Mouse (Mus musculus) B cell, adult 2 months (primary cell): ENCODE data around the gene Ccnt1.
A peak's percentile ranks its signal among the peaks of the same experiment; 100 is the strongest.

Experiments used
- DNase-seq, 2 experiments: peaks; one replicate each; pipeline ENCODE4 v3.0.0; 2022

The Ccnt1 gene

GRCm38 (mm10) chr15:98570873-98571538, at the start of gene Ccnt1, which contains the start of gene 4930415O20Rik:
Ccnt1 (minus strand) TSS chr15:98570923.
4930415O20Rik (plus strand) TSS chr15:98571004.
- DNase-seq = no peak

GRCm38 (mm10) chr15:98617176-98617537, 46.4 kb upstream of the Ccnt1 start:
- peak; percentile 73 to 76 for DNase-seq

GRCm38 (mm10) chr15:98616362-98617175, 45.8 kb upstream of the Ccnt1 start:
- no peak for DNase-seq

- no peak for DNase-seq
These were observed 45.0 kb upstream of the Ccnt1 start for GRCm38 (mm10) chr15:98615751-98616150.

- no peak for DNase-seq
These were observed 44.2 kb upstream of the Ccnt1 start for GRCm38 (mm10) chr15:98614971-98615370.

- no peak for DNase-seq
These were observed 43.8 kb upstream of the Ccnt1 start for GRCm38 (mm10) chr15:98614551-98614950.

- DNase-seq = no peak
These were observed 41.5 kb upstream of the Ccnt1 start for GRCm38 (mm10) chr15:98612229-98612628.

GRCm38 (mm10) chr15:98610131-98610633, 39.5 kb upstream of the Ccnt1 start:
- DNase-seq = no peak

GRCm38 (mm10) chr15:98609331-98610130, 38.8 kb upstream of the Ccnt1 start, which contains the start of gene Adcy6:
Adcy6 (minus strand) TSS chr15:98610076.
- DNase-seq = peak; percentile 45 to 50

- DNase-seq = peak; percentile 30 to 33
These were observed 38.1 kb upstream of the Ccnt1 start for GRCm38 (mm10) chr15:98608784-98609250.

GRCm38 (mm10) chr15:98608058-98608783, 37.5 kb upstream of the Ccnt1 start:
- DNase-seq = peak in 1 of 2 experiments; percentile 5

GRCm38 (mm10) chr15:98607557-98607956, 36.8 kb upstream of the Ccnt1 start:
- DNase-seq = no peak

GRCm38 (mm10) chr15:98606739-98607138, 36.0 kb upstream of the Ccnt1 start:
- DNase-seq = no peak

- no peak for DNase-seq
These were observed 35.4 kb upstream of the Ccnt1 start for GRCm38 (mm10) chr15:98606051-98606536.

- DNase-seq = no peak
These were observed 33.4 kb upstream of the Ccnt1 start for GRCm38 (mm10) chr15:98604041-98604575.

- DNase-seq = no peak
These were observed 32.3 kb upstream of the Ccnt1 start for GRCm38 (mm10) chr15:98602921-98603458.

- no peak for DNase-seq
These were observed 31.6 kb upstream of the Ccnt1 start for GRCm38 (mm10) chr15:98602191-98602881.

- no peak for DNase-seq
These were observed 31.1 kb upstream of the Ccnt1 start for GRCm38 (mm10) chr15:98601832-98602190.

GRCm38 (mm10) chr15:98600036-98600709, 29.4 kb upstream of the Ccnt1 start:
- no peak for DNase-seq

- DNase-seq = no peak
These were observed 25.9 kb upstream of the Ccnt1 start for GRCm38 (mm10) chr15:98596609-98597008.
